Mouse (Mus musculus): Measurements from ENCODE around the gene Trim27. TPM values are rescaled to one million over a fixed set of nuclear protein-coding genes. Genes with fewer than 3 reads are reported as not detected.

Trim27 gene
- total RNA-seq, 2 experiments from 2014 or later, result 22.2 to 26.4 TPM

Other genes starting within 250 kb of the Trim27 start
- gene Olfr1370, start 104.5 kb upstream of the Trim27 start, total RNA-seq (2021), result not detected
- gene Olfr1369-ps1, start 68.0 kb upstream of the Trim27 start, total RNA-seq (2021), result not detected
- gene Olfr263, start 49.8 kb upstream of the Trim27 start, total RNA-seq (2021), result not detected
- gene Olfr1368, start 33.6 kb upstream of the Trim27 start, total RNA-seq (2021), result not detected
- gene Gpx5, start 113.3 kb downstream of the Trim27 start, total RNA-seq (2021), result not detected
- not detected for gene Gpx6, start 132.7 kb downstream of the Trim27 start, total RNA-seq (2021)
- gene Olfr1367, start 167.5 kb downstream of the Trim27 start, total RNA-seq (2021), result not detected
- gene Zscan12, start 183.4 kb downstream of the Trim27 start, total RNA-seq (2021), result 1 to 10 TPM; 5.5 to 5.9 TPM
- 10 to 100 TPM; 14.8 TPM for gene Zkscan3, start 223.3 kb downstream of the Trim27 start, total RNA-seq (2021)

All from gastrocnemius, postnatal 14 days (tissue).